Mouse (Mus musculus) ovary, adult 18-20 months (tissue): ENCODE measurements around the gene Stoml2.

Experiments
- DNase-seq: peaks from one replicate; pipeline ENCODE4 v3.0.0; 2022; ENCODE audit warnings: low spot score, mixed read lengths

Stoml2 gene

GRCm38 (mm10) chr4:43037860-43038566, 6.5 kb upstream of the Stoml2 start:
- DNase-seq, result no peak

DNA sequence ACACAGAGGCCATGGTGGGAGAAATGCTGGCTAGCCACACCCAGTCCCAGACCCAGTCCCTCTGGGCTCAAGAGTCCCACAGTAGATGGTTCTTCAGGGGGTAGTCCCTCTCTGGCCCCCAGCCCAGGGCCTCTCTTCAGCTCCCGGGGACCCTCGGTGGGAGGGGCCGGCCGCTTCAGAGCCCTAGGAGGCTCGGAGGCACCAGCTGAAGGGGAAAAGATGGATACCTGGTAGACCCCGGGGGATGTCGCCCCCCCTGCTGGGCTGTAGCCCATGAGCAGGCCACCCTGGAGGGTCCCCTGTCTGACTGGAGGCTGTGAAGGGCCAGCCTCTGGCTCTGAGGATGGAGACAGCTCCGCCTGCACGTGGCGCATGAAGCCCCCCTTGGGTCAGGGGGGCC, 4.8 kb upstream of the Stoml2 start:
- no peak for DNase-seq

- no peak for DNase-seq
These were observed 4.3 kb upstream of the Stoml2 start for GRCm38 (mm10) chr4:43035851-43036250.

GRCm38 (mm10) chr4:43033481-43033880, 2.0 kb upstream of the Stoml2 start:
- no peak for DNase-seq

GRCm38 (mm10) chr4:43032501-43032900, 991 bp upstream of the Stoml2 start:
- DNase-seq, result no peak

- no peak for DNase-seq
These were observed 705 bp downstream of the Stoml2 start for GRCm38 (mm10) chr4:43030780-43031230.

GRCm38 (mm10) chr4:43030352-43030751, 1.2 kb downstream of the Stoml2 start:
- no peak for DNase-seq

GRCm38 (mm10) chr4:43029749-43030148, 1.8 kb downstream of the Stoml2 start:
- DNase-seq, result no peak

GRCm38 (mm10) chr4:43029121-43029520, 2.4 kb downstream of the Stoml2 start:
- DNase-seq, result peak; percentile 59

DNA sequence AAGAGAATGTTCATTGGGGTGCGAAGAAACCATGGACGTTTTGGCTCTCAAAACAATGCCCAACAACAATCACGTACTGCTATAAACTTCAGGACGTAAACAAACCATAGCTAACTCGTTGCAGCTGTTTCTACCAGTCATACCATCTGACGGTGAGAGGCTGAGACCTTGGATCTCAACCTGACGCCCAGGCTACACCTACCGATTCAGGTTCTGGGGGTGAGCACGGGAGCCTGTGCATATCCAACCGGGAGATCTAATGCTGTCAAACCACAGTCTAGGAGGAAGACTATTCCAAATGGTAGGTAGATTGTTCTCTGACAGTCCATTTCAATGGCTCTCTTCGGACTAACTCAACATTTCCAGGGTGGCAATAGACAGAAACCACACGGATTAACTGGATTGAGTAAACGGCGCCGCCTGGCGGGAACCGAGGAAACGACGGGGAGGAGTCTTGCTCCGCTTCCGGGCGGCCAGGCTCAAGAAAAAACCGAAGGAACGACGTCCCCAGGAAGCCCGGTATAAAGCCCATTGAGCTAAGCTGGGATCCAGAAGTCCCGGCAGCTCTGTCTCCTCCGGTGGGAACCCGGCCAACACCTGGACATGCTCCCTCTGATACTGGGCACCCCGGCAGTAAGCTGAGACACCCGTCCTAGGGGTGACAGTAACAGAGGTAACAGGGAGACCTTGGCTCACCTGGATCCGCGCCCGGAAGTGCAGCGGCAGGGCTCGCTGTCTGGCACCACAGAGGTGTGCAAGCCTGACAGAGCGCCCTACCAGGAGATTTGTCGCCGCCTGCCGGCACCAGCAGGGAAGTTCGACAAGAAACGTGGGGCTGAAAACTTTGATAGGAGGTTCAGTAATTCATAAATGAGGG, 6.2 kb downstream of the Stoml2 start, which contains the start of gene Pigo:
Pigo (minus strand) TSS at position 736 of the 877 bp plus-strand sequence.
- DNase-seq, result peak; percentile 84

- no peak for DNase-seq
These were observed 6.8 kb downstream of the Stoml2 start for GRCm38 (mm10) chr4:43024673-43025072.

GRCm38 (mm10) chr4:43021341-43021740, 10.2 kb downstream of the Stoml2 start:
- no peak for DNase-seq

DNA sequence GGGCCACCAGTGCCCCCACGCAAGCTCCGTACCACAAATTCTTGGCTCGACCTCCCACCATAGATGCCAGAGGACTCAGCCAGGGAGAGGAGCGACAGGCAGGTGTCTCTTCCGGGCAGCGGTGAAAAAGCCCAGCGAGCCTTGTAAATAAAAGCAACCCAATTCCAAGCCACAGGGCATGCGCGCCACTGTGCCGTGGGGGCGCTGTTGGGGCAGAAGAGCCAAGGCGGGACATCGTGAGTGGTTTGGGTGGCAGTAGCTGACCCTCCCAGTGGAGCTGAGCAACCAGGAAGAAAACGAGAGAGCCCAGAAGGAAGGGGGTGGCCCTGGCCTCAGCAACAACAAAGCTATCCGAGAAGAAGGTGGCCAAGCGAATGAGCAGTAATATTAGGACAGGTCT, 10.6 kb downstream of the Stoml2 start:
- DNase-seq, result no peak

DNA sequence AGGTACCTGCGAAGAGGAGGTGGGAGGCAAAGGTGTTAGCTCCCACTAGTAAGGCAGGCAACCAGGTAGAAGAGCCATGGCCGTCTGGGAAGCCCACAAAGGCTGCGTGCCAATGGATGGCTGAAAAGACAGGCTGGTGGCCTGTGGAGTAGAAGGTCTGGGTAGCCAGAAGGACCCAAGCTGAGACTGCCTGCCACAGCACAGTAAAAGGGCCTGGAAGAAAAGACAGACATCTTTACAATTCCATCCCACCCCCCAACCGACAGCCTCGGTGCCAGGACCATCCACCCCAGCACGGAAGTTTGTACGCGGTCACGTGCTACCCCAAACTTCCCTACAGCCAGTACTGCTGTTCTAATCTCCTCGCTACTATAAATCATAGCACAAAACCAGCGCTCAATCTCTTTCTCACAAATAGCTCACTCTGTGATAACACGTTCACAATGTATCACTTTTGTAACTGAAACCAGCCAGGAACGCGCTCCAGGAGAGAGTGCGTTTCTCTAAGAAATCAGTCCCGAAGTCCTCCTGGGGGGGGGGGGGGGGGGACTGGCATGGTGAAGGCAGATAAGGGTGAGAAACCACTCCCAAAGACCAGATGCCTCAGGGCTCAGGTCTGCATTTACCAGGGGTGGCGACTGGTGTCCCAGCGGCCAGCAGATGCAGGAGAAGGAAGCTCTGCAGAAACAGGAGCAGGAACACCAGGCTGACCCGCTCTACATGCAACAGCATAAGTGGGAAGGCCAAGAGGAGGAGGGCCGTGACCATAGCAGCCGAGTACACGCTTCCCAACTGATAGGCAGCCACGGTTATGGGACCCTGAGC, 11.7 kb downstream of the Stoml2 start:
- no peak for DNase-seq

DNA sequence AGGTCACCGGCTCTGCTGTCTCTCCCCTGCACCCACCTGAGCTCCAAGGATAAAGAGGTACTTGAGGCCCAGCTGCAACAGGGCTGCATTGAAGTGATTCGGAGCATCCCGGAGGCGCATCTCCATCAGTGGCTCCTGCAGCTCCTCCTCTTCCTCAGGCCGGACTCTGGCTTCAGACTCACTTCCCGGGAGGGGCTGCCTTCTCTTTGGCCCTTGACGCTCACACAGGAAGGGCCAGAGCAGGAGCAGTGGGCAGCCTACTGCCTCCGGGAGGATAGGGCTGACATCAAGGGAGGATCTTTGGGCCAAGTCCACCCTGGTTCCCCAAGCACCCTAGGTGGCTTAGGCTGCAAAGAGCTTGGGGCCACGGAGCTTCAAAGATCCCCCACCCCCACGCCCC, 12.3 kb downstream of the Stoml2 start:
- no peak for DNase-seq

DNA sequence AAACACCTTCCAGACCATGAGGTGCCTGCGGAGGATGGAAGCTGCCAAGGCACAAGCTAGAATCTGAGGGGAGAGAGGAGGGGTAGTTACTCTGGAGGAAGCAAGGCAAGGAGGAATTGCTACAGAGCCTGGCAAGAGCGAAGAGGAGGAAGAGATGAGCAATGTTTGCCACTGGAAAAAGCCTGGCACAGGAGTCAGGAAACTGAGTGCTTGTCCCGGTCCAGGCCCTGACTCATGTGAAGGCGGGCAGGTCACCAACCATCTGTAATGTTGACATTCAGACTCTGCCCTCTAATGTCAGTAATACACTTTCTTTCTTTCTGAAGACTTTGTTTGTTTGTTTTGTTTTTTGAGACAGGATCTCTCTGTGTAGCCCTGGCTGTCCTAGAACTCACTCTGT, 13.4 kb downstream of the Stoml2 start:
- no peak for DNase-seq

DNA sequence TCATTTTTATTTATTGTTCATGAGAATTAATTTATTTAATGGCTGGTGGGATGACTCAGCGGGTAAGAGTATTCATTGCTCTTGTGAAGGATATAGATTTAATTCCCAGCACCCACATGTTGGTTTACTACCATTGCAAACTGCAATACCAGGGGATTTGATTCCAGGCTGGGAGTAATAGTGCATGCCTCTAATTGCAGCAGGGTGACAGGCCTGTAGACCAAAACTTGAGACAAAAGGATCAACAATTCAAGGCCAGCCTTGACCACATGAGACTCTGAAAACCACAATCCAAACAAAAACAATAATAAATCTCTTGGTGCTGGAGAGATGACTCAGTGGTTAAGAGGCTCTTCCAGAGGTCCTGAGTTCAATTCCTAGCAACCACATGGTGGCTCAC, 19.4 kb downstream of the Stoml2 start:
- DNase-seq, result no peak

DNA sequence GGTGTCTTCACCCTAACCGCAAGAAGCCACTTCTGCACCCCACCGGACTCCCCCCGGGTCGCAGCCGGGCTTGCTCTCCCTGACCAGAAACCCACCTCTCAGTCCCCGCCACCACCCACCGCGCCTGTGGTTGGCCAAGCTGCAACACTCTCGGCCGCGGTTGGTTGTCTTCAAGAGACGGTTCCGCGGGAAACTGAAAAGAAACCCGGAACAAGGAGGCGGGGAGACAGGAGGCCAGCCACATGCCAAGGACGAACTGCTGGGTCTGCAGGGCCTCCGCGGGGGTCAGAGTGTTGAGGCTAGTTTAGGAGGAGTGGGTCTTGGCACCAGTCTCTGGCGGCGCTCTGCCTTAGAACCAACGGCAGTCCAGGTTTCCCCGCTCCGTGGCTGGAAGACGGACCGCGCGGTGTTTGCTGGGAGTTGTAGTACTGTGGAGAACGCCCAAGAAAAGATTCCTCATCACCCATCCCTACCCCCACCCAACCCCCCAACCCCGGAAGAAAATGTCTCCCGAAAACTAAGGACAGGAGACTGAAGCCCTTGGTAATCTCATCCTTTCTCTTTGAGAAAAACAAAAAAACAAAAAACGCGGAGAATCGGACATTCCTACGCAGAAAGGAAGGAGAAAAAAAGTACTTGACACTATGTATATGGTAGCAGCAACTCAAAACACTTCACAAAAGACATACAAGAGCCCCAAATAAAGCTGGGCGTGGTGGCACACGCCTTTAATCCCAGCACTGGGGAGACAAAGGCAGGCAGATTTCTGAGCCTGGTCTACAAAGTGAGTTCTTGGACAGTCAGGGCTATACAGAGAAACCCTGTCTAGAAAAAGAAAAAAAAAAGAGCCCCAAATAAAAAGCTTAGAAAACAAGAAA, 21.1 kb downstream of the Stoml2 start, which contains the start of gene Fancg:
Fancg (minus strand) TSS at position 346 of the 878 bp plus-strand sequence.
- DNase-seq, result peak; percentile 78

- no peak for DNase-seq
These were observed 25.7 kb downstream of the Stoml2 start for GRCm38 (mm10) chr4:43005765-43006164.

DNA sequence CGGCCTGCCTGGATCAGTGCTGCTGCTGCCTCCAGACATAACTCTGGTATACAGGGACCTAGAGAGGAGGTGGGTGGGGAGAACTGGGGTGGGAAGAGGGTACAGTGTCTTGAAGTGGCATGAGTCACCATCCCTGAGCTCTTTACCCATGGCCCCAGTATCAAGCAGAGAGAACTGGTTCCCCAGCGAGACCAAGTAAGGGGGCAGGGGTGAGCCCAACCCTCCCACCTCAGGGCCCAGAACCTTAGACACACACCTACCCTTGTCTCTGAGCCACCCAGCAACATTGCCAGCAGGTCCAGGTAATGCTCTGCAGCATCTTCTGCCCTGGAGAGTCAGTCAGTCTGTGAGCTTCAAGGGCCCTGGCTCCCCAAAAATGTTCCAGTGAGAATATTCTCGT, 26.6 kb downstream of the Stoml2 start:
- DNase-seq, result no peak

DNA sequence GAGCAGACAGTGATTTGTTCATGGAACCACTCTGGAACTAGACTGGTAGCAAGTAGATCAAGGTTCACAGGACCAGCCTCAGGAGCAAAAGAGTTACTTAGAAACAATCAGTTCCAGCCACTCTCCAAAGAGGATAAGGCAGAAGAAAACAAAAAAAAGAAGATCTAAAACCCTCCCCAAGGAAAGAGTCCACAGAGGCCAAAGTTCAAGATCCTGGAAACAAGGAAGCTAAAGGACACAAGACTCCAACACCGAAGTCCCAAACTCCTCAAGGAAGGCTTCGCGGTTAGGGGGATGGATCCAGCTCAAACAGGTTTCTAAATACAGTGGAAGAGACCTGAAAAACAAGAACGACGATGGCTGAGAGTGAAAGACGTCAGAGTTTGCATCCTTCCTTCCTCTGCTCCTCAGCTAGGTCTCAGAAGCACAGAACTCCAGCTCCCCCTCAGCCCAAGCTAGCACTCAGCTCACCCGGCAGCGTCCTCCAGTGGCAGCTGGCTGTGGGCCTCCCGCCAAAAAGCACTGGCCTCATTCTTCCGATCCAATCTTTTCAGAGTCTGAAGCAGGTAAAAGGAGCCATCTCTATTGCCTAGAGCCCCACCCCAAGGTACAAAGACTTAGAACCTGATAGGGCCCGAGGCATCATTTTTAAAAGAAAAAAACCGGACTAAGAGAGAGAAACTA, 28.6 kb downstream of the Stoml2 start:
- no peak for DNase-seq
